Mouse (Mus musculus) cerebellum, postnatal 10 days (tissue): Measurements from ENCODE around the gene Hspa12a.

Source experiments
- DNase-seq, 2 experiments: peaks; one replicate each; pipeline ENCODE4 v3.0.0; 2021; ENCODE audit warnings: mixed read lengths in 2 of 2

Gene Hspa12a

GRCm38 (mm10) chr19:58942841-58943828, at the start of gene Hspa12a, which contains the start of gene Eno4:
Gene Hspa12a (minus strand): TSS chr19:58943654.
Gene Eno4 (plus strand): TSS chr19:58943425.
- peak; percentile 97 to 98 for DNase-seq

DNA sequence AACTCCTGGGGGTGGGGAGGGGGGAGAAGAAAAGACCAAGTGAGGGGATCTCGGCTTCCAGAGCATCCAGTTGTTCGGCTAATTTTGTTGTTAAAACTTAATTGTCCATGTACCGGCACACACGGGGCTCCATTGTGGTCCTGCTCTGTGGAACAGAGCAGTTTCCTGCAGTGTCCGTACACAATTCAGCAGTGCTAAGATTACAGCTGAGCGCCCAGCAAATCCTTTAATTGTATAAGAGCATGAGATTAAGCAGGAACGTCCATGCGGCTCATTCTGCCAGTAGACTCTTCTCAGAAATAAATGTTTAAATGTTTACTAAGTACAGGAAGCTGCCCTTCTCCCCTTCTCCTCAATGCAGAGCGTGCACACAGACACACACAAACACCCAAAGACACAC, 38.1 kb upstream of the Hspa12a start:
- DNase-seq, result no peak

- no peak for DNase-seq
Measured at GRCm38 (mm10) chr19:58980056-58980440, 36.6 kb upstream of the Hspa12a start.

DNA sequence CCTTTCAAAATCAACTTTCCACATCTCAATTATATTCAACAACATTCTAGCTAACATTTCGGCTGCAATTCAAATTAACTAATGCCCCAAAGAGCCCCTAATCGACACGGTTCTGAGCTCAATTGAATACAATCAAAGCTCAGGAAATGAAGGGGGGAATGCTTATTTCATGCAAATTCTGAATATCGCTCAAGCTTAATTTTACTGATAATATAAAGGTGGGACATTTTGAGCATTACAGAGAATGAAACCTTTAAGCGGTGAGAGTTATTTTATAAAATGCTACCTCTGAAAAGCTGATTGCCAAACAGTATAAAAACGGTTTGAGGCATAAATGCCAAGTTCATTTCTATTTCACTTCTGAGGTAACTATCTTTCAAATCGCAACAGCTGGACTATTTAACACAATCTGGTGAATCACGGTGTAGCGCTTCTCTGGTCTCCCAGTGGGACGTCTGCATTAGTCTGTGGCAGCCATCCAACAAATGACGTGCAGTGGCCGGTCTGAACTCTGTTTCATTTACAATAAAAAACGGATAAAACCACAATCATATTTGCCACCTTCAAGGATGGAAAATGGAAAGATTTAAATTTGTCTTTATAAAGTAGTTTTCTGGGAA, 36.1 kb upstream of the Hspa12a start:
- peak; percentile 81 for DNase-seq

GRCm38 (mm10) chr19:58978401-58979171, 35.1 kb upstream of the Hspa12a start:
- no peak for DNase-seq

DNA sequence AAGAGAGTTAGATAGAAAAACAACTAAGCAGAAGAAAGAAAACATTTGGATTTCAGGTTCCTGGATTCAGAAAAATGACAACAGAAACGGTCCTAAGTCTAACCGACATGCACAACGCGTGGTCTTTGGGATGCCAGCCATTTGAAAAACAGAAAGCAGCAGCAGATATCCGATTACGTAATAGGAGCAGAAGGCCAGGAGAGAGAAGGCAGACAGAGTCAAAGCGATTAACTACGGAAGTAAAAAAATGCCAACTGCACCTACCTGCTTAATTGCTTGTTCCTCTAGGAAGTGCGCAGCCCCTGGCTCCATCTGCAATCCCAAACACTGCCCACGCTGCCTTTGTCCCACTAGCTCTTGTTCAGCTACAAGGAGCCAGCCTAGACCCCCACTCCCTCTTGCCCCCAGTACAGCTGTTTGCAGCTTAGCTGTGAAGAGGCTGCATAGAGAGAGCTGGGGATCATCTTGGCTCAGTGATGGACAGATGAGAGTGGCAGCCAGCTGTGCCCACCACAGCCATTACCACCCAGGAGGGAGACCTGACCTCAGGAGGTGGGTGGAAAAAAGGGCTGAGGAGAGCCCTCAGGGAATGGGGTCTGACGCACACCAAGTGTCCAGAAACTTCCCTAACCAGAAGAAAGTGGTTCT, 31.9 kb upstream of the Hspa12a start:
- DNase-seq, result no peak

DNA sequence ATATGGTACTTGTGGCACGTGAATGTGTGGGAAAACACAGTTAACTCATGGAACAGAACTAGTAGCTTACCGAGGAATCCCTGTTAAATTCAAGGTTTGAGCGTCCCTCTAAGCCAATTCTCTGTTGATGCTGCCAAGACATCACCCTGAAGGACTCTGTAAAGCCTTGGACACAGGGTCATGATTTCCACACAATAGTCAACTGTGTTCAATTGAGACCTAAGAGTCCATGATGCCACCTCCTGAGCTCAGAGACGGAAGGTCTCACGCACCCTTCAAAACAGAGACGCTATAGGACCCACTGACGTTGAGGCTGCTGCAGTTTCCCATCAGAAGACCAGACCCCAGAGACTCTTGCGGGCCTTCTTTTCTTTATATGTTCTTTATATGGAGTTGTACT, 30.7 kb upstream of the Hspa12a start:
- no peak for DNase-seq

- no peak for DNase-seq
Measured at GRCm38 (mm10) chr19:58970826-58971225, 27.4 kb upstream of the Hspa12a start.

DNA sequence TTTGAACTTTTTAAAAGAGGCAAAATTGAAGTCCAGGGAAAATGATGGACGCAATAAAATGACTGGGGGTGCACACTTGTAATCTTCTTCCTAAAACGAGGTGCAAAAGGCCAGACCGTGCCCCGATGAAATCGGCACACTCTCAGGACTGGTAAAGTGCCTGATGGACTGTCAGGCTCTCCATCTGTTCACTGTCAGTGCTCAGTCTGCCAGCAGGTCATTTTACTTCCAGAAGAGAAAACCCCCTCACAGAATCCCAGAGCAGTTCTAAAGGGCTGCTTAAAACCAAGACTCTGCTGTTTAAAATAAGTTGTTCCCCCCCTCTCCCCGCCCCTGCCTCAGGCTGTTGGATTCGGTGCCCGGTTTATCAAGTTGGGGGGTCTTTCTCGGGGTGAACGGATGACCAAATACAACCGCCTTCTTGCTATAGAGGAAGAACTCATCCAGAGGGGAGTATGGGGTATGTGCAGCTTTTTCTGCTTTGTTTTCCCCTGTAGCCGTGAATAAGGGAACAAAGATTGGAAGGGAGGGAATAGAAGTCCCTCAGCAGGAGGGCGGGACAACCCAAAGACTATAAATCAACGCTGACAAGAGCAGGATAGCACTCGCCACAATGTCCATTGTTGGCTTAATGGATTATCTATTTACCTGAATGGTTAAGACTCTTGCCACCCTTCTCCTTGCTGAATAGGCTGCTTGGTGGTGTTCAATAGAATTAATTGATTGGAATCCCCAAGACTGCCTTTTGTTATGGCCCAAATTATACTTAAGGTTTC, 25.5 kb upstream of the Hspa12a start:
- peak; percentile 68 to 69 for DNase-seq

DNA sequence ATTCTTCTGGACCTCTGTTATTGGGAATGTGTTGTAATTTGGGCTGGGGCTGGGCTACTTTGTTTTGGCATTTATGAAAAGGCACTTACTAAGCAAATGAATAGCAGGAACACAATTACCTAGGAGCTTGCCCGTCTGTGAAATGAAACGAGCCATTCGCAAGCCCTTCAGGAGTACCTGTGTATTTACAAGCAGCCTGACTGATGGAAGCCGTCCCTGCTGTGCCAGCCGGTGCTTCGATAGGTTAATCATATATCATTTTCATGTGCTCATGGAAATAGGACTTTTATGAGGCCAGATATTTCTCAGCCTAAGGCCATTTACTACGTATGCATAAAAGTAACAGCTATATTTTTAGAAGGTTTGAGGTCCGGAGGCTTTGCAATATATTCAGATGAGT, 19.6 kb upstream of the Hspa12a start:
- DNase-seq, result no peak

DNA sequence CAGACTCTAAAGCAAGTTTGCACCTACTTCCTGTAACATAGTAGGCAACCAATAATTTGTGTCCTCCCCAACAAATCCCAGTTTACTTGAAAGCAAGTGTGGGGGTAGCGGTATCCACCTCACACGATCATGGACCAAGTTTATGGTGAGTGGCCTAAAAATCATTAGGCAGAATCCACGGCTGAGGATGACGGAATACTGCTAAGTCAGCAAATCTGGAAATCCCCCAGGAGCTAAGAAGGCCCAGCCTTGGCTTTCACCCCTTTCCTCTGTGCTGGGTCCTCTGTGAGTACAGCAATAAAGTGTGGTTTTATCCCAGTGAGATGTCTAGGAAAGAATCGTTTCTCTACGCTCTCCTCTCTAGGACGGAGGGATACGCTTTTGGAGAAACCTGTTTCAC, 11.3 kb upstream of the Hspa12a start:
- DNase-seq, result no peak

DNA sequence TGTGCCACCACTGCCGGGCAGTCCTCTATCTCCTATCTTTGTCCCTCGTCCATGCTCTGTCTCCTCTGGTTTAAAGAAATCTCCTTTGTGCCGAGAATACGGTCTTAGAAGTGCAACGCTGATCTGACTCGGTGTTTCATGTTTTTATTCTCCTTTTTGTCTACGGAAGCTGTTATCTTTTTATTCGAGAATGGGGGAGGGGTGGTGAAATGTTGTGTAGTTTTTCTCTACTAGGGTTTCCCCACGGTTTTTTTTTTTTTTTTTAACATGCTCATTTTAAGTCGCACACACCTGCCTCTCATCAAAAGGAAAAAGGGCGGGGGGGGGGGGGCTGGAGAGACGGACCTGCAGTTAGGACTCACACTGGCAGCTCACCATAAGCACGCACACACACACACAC, 8.8 kb upstream of the Hspa12a start:
- DNase-seq, result no peak

- no peak for DNase-seq
Measured at GRCm38 (mm10) chr19:58951521-58951920, 8.1 kb upstream of the Hspa12a start.

DNA sequence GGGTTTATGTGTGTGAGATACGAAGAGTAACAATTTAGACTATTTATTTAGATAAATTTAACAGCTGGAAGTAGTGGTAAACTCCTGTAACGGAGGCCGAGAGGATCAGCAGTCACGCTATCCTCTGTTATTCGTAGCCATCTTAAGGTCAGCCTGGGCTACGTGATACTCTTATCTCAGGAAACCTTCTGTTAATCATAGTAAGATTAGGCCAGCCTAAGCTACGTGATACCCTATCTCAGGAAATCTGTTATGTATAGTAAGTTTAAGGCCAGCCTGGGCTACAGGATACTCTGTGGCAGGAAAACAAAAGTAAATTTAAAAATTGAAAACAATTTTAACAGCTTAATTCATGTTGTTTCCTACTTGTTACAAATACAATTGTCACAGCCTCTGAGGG, 2.5 kb upstream of the Hspa12a start:
- no peak for DNase-seq

DNA sequence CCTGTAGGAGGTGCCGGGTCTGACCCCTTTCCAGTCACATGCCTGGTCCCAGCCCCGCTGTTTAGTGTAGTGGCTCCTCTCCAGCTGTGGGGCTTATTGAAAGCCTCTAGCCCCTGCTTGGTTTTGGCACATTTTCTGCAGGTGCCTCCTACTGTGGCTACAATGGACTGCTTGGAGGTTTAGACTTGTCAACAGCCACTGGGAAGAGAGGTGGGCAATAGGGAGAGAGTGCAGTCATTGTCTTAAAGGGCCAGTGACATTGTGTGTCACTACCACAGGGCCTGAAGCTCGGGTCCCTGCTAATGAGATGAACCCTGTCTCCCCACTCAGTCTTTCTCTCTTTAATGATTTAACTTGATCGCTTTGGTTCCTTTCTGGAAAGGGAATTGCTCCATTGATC, 10.4 kb downstream of the Hspa12a start:
- no peak for DNase-seq

DNA sequence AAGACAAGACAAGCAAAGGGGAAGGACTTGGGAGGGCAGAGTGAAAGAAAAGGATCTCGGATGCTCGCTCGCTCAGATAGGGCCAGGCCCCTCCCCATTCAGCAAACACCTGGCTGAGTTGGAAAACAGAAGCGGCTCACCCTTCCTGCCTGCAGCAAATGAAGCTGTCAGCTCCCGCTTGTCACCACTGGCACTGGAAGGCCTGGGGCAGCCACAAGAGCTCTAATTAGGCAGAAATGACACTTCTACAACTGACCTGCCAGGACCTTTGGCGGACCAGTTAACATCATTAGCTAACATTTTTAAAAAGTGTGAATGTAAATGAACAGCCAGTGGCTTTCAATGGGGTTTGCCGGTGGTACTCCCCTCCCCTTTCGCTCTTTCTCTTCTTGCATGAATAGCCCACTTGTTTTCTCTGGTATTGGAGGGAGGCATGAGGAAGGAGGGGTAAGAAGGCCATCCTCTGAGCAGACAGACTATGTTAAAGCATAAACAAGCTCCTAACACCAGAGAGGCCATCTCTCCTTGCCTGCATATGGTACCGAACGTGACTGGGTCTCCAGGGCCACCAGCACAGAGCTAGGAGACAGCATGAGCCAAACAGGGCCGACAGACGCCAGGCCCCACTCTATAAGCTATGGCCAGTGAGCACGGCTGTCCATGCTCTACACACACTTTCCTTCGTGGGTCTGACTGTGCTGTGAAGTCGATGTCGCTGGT, 12.2 kb downstream of the Hspa12a start:
- DNase-seq, result no peak

- no peak for DNase-seq
Measured at GRCm38 (mm10) chr19:58919148-58919547, 24.3 kb downstream of the Hspa12a start.

- no peak for DNase-seq
Measured at GRCm38 (mm10) chr19:58918597-58918996, 24.9 kb downstream of the Hspa12a start.

DNA sequence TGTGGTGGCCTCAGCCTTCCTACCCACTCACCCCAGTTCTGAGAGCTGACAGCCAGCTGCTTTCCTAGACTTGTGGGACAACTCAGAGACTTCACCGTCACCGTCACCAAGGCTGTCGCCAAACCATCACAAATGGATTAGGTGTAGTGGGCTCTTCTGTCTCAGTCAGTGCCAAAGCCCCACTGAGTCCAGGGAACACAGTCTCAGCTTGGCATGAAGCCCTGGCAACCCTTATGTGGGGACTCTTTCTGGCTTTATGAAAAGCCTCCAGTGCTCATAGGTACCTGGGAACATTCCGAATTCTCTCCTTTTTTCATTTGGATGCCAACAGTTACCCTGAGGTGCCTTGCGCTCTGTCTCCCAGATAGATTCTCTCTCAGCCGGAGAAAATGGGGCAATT, 30.2 kb downstream of the Hspa12a start:
- peak; percentile 44 to 68 for DNase-seq

- DNase-seq, result peak; percentile 91 to 93
Measured at GRCm38 (mm10) chr19:58911386-58911785, 32.1 kb downstream of the Hspa12a start.

DNA sequence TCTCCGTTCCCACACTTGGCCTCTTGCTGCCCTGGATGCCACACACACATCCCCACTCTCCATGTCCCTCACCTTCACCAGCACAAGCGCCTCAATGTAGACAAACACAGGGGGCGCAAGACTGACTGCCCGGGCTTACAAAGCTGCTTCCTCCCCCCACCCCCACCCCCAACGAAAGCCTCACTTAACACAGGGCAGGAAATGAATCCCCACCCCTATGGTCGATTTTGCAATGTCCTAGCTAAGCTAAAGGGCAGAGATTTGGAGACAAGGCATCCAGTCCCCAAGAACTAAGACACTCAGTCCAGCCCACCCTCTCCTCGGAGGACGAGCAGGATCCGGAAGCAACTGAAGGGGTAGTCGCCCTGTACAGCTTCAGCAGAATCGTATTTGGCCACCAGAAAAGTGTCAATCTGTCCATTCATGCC, 32.5 kb downstream of the Hspa12a start:
- peak; percentile 49 to 52 for DNase-seq
